In genomic region chr14:23846706-23847105, GRCm38 (mm10) we compare ENCODE assay signal across 24 mouse cellular contexts.
"Had no signal": no experiment of that assay in that cellular context is flagged by ENCODE, and none has a peak within 500 bp of the region (broad histone marks: within the 10 kb centered on the region; RNA-seq: fewer than 3 reads in every experiment).

No protein-coding gene starts in this region.

- DNase-seq: gastrocnemius, postnatal 14 days; gastrocnemius, postnatal 36 days; heart, adult 11 months; heart, adult 2 months; heart, postnatal 14 days; heart, postnatal 36 days; kidney, adult 11 months; kidney, adult 2 months; kidney, adult 9 months; kidney, postnatal 14 days; kidney, postnatal 36 days; liver; liver, embryonic 13.5 days; liver, postnatal 0 days had no signal

- H3K4me3 ChIP-seq: heart, adult 2 months; heart, embryonic 13.5 days; heart, embryonic 15.5 days; hindbrain, embryonic 13.5 days; hindbrain, embryonic 15.5 days; kidney, embryonic 15.5 days; limb, embryonic 10.5 days; limb, embryonic 12.5 days; liver, embryonic 13.5 days; liver, embryonic 15.5 days had no signal

- H3K27ac ChIP-seq: heart, adult 2 months; heart, embryonic 13.5 days; heart, embryonic 15.5 days; hindbrain, embryonic 13.5 days; hindbrain, embryonic 15.5 days; hindbrain, postnatal 0 days; kidney, embryonic 15.5 days; kidney, postnatal 0 days; limb, embryonic 10.5 days; limb, embryonic 12.5 days; liver, embryonic 13.5 days; liver, embryonic 15.5 days had no signal
